Mouse (Mus musculus): Measurements from ENCODE around the gene Tbx15. TPM values are rescaled to one million over a fixed set of nuclear protein-coding genes. Genes with fewer than 3 reads are reported as not detected.

The Tbx15 gene
- 0.13 and 0.92 TPM in 2 replicates for polyA plus RNA-seq (2014; fragmentation: Nextera tagmentation; extraction: Ambion mirVana)

- 1% methylated on average over 20 of the region's 20 CpGs for whole genome bisulfite sequencing
- Histone ChIP-seq H3K27ac (replicated peaks; ENCODE audit: low read depth, low read length) (no peak within 1 kb of the TSS), H3K9me3 (ENCODE audit: control insufficient read depth, low read length) (no peaks in the 10 kb centered on the region), H3K9ac (replicated peaks; ENCODE audit: low read length) (no peak within 1 kb of the TSS), H3K36me3 (ENCODE audit: control insufficient read depth, insufficient read depth, low read length) (no peaks in the 10 kb centered on the region), H3K27me3 (ENCODE audit: control insufficient read depth, insufficient read depth, low read length) (peaks cover 97% of the 10 kb centered on the region), H3K4me2 (ENCODE audit: low read length) (peak within 1 kb of the TSS; percentile 1; the same call in 1 of the 2 replicates), H3K4me3 (replicated peaks; ENCODE audit: low read depth, low read length) (no peak within 1 kb of the TSS), H3K4me1 (ENCODE audit: control insufficient read depth, insufficient read depth, low read length) (no peaks in the 10 kb centered on the region)
- ATAC-seq (ENCODE audit: low FRiP score, low TSS enrichment) (no peak), DNase-seq (no peak)
Measured at GRCm38 (mm10) chr3:99240213-99240720, at the start of gene Tbx15. Gene Tbx15 (plus strand): TSS chr3:99240381.

- Histone ChIP-seq H3K4me3 (replicated peaks; ENCODE audit: low read depth, low read length) (no peak overlapping the region), H3K9ac (replicated peaks; ENCODE audit: low read length) (no peak overlapping the region), H3K9me3 (ENCODE audit: control insufficient read depth, low read length) (no peaks in the 10 kb centered on the region), H3K27ac (replicated peaks; ENCODE audit: low read depth, low read length) (no peak overlapping the region), H3K27me3 (ENCODE audit: control insufficient read depth, insufficient read depth, low read length) (no peaks in the 10 kb centered on the region), H3K36me3 (ENCODE audit: control insufficient read depth, insufficient read depth, low read length) (no peaks in the 10 kb centered on the region), H3K4me2 (ENCODE audit: low read length) (no peak overlapping the region), H3K4me1 (ENCODE audit: control insufficient read depth, insufficient read depth, low read length) (no peaks in the 10 kb centered on the region)
- DNase-seq = no peak
- WGBS = 68% methylated on average over 4 of the region's 4 CpGs
- ATAC-seq (ENCODE audit: low FRiP score, low TSS enrichment) = no peak
Measured at GRCm38 (mm10) chr3:99193576-99193975, 46.6 kb upstream of the Tbx15 start.

DNA sequence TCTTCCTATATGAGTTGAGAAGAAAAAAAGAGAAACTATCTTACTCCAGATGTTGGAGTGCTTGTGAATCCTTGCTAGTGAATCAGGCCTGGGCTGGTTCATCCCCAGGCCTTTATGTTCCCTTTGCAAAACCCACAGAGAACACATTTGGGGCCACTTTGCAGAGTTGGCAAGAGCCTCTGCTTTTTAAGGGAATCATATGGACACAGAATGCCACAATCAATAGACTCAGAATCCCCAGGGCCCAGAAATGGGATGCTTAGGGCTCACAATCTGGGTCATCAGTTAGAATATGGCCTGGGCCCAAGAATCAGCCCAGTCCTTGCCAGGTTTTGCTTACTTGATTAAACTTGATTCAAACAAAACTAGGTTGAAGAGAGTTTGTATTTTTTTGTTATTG, 36.9 kb upstream of the Tbx15 start:
- H3K9me3 ChIP-seq (ENCODE audit: control insufficient read depth, low read length) = no peaks in the 10 kb centered on the region
- H3K27ac ChIP-seq (replicated peaks; ENCODE audit: low read depth, low read length) = no peak overlapping the region
- ATAC-seq (ENCODE audit: low FRiP score, low TSS enrichment) (no peak), DNase-seq (no peak)
- no peak overlapping the region for H3K9ac ChIP-seq (replicated peaks; ENCODE audit: low read length)
- no peak overlapping the region for H3K4me2 ChIP-seq (ENCODE audit: low read length)
- no peaks in the 10 kb centered on the region for H3K4me1 ChIP-seq (ENCODE audit: control insufficient read depth, insufficient read depth, low read length)
- no peaks in the 10 kb centered on the region for H3K36me3 ChIP-seq (ENCODE audit: control insufficient read depth, insufficient read depth, low read length)
- H3K27me3 ChIP-seq (ENCODE audit: control insufficient read depth, insufficient read depth, low read length) = no peaks in the 10 kb centered on the region
- H3K4me3 ChIP-seq (replicated peaks; ENCODE audit: low read depth, low read length) = no peak overlapping the region

DNA sequence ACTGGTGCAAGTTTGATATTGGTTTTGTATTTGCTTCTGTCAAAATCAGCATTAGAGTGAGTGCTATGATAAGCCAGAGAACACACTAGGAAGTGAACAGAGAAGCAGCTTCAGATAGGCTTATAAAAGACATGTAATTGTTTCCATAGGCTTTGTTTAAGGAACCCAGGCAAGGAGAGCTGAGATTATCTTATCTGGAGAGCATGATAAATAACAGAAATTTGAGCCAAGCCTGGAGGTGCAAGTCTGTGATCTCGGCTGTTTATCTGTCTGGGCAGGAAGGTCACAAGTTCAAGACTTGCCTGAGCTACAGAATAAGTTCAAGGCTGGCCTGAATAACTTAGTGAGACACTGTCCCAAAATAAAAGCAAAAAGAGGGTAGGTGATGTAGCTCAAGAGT, 31.8 kb upstream of the Tbx15 start:
- Histone ChIP-seq H3K9ac (replicated peaks; ENCODE audit: low read length) (no peak overlapping the region), H3K9me3 (ENCODE audit: control insufficient read depth, low read length) (no peaks in the 10 kb centered on the region), H3K4me1 (ENCODE audit: control insufficient read depth, insufficient read depth, low read length) (no peaks in the 10 kb centered on the region), H3K27me3 (ENCODE audit: control insufficient read depth, insufficient read depth, low read length) (no peaks in the 10 kb centered on the region), H3K36me3 (ENCODE audit: control insufficient read depth, insufficient read depth, low read length) (no peaks in the 10 kb centered on the region), H3K27ac (replicated peaks; ENCODE audit: low read depth, low read length) (no peak overlapping the region), H3K4me3 (replicated peaks; ENCODE audit: low read depth, low read length) (no peak overlapping the region), H3K4me2 (ENCODE audit: low read length) (no peak overlapping the region)
- 70% methylated on average over 1 of the region's 1 CpGs for WGBS
- DNase-seq (no peak), ATAC-seq (ENCODE audit: low FRiP score, low TSS enrichment) (no peak)

GRCm38 (mm10) chr3:99211105-99211698, 29.0 kb upstream of the Tbx15 start:
- no peak overlapping the region for H3K4me2 ChIP-seq (ENCODE audit: low read length)
- WGBS = 54% methylated on average over 14 of the region's 14 CpGs

GRCm38 (mm10) chr3:99227807-99228206, 12.4 kb upstream of the Tbx15 start:
- no peak overlapping the region for H3K9ac ChIP-seq (replicated peaks; ENCODE audit: low read length)
- H3K9me3 ChIP-seq (ENCODE audit: control insufficient read depth, low read length) = no peaks in the 10 kb centered on the region
- H3K4me2 ChIP-seq (ENCODE audit: low read length) = no peak overlapping the region
- ATAC-seq (ENCODE audit: low FRiP score, low TSS enrichment) (no peak), DNase-seq (no peak)
- no peaks in the 10 kb centered on the region for H3K36me3 ChIP-seq (ENCODE audit: control insufficient read depth, insufficient read depth, low read length)
- no peak overlapping the region for H3K4me3 ChIP-seq (replicated peaks; ENCODE audit: low read depth, low read length)
- no peaks in the 10 kb centered on the region for H3K4me1 ChIP-seq (ENCODE audit: control insufficient read depth, insufficient read depth, low read length)
- peaks cover 10% of the 10 kb centered on the region; the same call in 1 of the 2 replicates for H3K27me3 ChIP-seq (ENCODE audit: control insufficient read depth, insufficient read depth, low read length)
- H3K27ac ChIP-seq (replicated peaks; ENCODE audit: low read depth, low read length) = no peak overlapping the region
- WGBS = 84% methylated on average over 2 of the region's 2 CpGs

More at GRCm38 (mm10) chr3:99211105-99211698, 29.0 kb upstream of the Tbx15 start:
- H3K27me3 ChIP-seq (ENCODE audit: control insufficient read depth, insufficient read depth, low read length) = no peaks in the 10 kb centered on the region
- H3K4me1 ChIP-seq (ENCODE audit: control insufficient read depth, insufficient read depth, low read length) = no peaks in the 10 kb centered on the region
- peak; percentile 20 for DNase-seq
- H3K9me3 ChIP-seq (ENCODE audit: control insufficient read depth, low read length) = no peaks in the 10 kb centered on the region
- no peak overlapping the region for H3K27ac ChIP-seq (replicated peaks; ENCODE audit: low read depth, low read length)
- H3K9ac ChIP-seq (replicated peaks; ENCODE audit: low read length) = no peak overlapping the region
- ATAC-seq (ENCODE audit: low FRiP score, low TSS enrichment) = no peak; the same call in 1 of the 2 replicates
- no peaks in the 10 kb centered on the region for H3K36me3 ChIP-seq (ENCODE audit: control insufficient read depth, insufficient read depth, low read length)
- no peak overlapping the region for H3K4me3 ChIP-seq (replicated peaks; ENCODE audit: low read depth, low read length)

DNA sequence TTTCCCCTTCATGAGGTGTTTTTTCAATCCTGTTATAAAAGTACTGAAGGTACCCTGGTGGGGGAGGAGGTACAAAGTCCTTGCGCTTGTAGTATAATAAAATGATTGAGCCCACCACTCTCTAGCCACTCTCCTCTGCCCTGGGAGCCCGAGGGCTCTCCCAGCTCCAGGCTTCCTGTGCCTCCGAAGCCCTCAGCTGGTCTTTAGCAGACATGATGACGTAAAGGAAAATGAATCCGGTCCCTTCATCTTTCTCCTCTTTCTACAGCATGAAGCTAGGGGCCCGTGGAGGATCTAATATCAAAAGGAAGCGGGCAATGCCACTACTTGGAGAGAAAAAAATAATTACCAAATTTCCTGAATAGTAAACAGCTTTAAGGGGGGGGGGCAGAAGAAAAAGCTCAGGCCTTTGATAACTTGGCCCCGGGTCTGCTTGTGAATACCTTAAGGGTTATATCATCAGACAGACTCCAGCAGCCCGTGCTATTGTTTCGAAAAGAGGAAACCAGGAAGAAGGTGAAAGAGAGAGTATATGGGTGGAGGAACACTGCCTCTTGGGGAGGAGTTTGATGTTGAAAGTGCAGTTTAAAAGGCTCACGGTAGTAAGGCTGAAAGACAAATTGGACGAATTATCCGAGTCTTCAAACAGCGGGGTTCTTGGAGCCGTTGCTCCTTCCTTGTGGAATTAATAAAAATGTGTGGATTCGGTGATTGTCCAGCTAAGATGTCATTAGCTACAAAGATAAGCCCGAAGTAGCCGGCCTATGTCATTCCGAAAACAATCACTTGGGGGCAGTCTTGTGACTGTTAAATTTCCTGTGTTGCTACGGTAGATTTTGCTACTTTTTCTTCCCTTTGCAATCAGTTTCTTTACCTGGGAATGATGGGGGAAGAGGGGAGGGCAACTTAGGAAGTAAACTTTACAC, 6.5 kb upstream of the Tbx15 start:
- H3K27me3 ChIP-seq (ENCODE audit: control insufficient read depth, insufficient read depth, low read length) = peaks cover 67% of the 10 kb centered on the region

DNA sequence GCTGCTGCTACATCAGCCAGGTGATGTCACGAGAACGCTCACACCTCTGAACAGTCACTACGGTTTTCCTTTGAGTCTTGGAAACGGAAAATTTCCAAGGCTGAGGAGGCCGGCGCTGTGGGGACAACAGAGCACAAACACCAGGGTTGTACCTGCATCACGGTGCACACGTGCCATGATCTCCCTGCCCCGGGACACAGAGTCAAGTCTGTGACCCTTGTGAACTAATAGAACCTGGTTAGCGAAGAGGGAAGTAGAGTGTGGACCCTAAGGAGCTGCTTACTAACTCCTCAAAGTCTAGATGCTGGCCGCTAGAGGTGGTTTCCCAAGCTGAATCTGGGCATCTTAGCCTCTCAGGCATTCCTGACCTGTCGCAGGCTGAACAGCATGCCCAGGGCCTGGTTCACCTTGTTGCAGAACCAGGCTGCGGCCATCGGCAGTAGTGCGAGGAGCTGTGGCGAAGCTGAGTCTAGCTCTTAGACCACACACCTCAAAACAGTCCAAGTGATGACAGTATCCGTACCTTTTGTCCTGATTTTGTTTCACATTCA, 5.8 kb upstream of the Tbx15 start:
- Histone ChIP-seq H3K9me3 (ENCODE audit: control insufficient read depth, low read length) (no peaks in the 10 kb centered on the region), H3K9ac (replicated peaks; ENCODE audit: low read length) (no peak overlapping the region), H3K36me3 (ENCODE audit: control insufficient read depth, insufficient read depth, low read length) (no peaks in the 10 kb centered on the region), H3K4me1 (ENCODE audit: control insufficient read depth, insufficient read depth, low read length) (no peaks in the 10 kb centered on the region), H3K4me3 (replicated peaks; ENCODE audit: low read depth, low read length) (no peak overlapping the region), H3K27me3 (ENCODE audit: control insufficient read depth, insufficient read depth, low read length) (peaks cover 74% of the 10 kb centered on the region), H3K27ac (replicated peaks; ENCODE audit: low read depth, low read length) (no peak overlapping the region), H3K4me2 (ENCODE audit: low read length) (no peak overlapping the region)
- WGBS = 4% methylated on average over 17 of the region's 17 CpGs
- ATAC-seq (ENCODE audit: low FRiP score, low TSS enrichment) = no peak
- DNase-seq = peak; percentile 15

More for the DNA sequence above, 6.5 kb upstream of the Tbx15 start:
- no peak overlapping the region for H3K4me3 ChIP-seq (replicated peaks; ENCODE audit: low read depth, low read length)
- H3K27ac ChIP-seq (replicated peaks; ENCODE audit: low read depth, low read length) = no peak overlapping the region
- no peak for ATAC-seq (ENCODE audit: low FRiP score, low TSS enrichment)
- no peak overlapping the region for H3K9ac ChIP-seq (replicated peaks; ENCODE audit: low read length)
- DNase-seq = peak; percentile 83
- H3K9me3 ChIP-seq (ENCODE audit: control insufficient read depth, low read length) = no peaks in the 10 kb centered on the region
- H3K4me2 ChIP-seq (ENCODE audit: low read length) = 0 out of 2 replicates have a peak overlapping the region, but pooled peaks have one; percentile 1
- no peaks in the 10 kb centered on the region for H3K4me1 ChIP-seq (ENCODE audit: control insufficient read depth, insufficient read depth, low read length)
- WGBS = 11% methylated on average over 20 of the region's 20 CpGs
- H3K36me3 ChIP-seq (ENCODE audit: control insufficient read depth, insufficient read depth, low read length) = no peaks in the 10 kb centered on the region
